Mouse (Mus musculus) forebrain, postnatal 0 days (tissue): ENCODE measurements around the gene Tcf20. TPM values are rescaled to one million over a fixed set of nuclear protein-coding genes. Genes with fewer than 3 reads are reported as not detected.

Source experiments
- ATAC-seq: fragments of 200-750 bp; cut with Nextera tagmentation; 2 replicates; pipeline ENCODE4 v1.8.0; 2017; ENCODE audit warnings: mild to moderate bottlenecking, moderate library complexity
- DNase-seq: peaks from one replicate; pipeline ENCODE4 v3.0.0-alpha.2; 2015
- H3K27ac ChIP-seq: fragments of 300-500 bp; sonication (generic); 2 replicates; pipeline ENCODE4 v1.5.1; 2014; ENCODE audit warnings: low read depth, mild to moderate bottlenecking, antibody characterized with exemption, low read length, moderate library complexity, mixed read lengths
- H3K27me3 ChIP-seq: fragments of 300-500 bp; sonication (generic); 2 replicates; pipeline ENCODE4 v1.6.1; 2014; ENCODE audit warnings: mild to moderate bottlenecking, low read length, mixed read lengths; ENCODE audit not compliant: insufficient read depth
- H3K36me3 ChIP-seq: fragments of 300-500 bp; sonication (generic); 2 replicates; pipeline ENCODE4 v1.6.1; 2014; ENCODE audit warnings: mild to moderate bottlenecking, moderate library complexity; ENCODE audit not compliant: insufficient read depth
- H3K4me1 ChIP-seq: fragments of 300-500 bp; sonication (generic); 2 replicates; pipeline ENCODE4 v1.6.1; 2014; ENCODE audit warnings: antibody characterized with exemption; ENCODE audit not compliant: insufficient read depth
- H3K4me2 ChIP-seq: fragments of 300-500 bp; sonication (generic); 2 replicates; pipeline ENCODE4 v1.6.1; 2014; ENCODE audit warnings: low read depth, mild to moderate bottlenecking, moderate library complexity
- H3K4me3 ChIP-seq: fragments of 300-500 bp; sonication (generic); 2 replicates; pipeline ENCODE4 v1.5.1; 2014; ENCODE audit warnings: low read depth, low read length, mixed read lengths
- H3K9ac ChIP-seq: fragments of 300-500 bp; sonication (generic); 2 replicates; pipeline ENCODE4 v1.6.1; 2014; ENCODE audit warnings: mild to moderate bottlenecking
- H3K9me3 ChIP-seq: fragments of 300-500 bp; sonication (generic); 2 replicates; pipeline ENCODE4 v1.6.1; 2016; ENCODE audit warnings: low read length
- CTCF ChIP-seq: sonication (generic); IDR thresholded peaks from 2 replicates; pipeline ENCODE4 v1.5.1; 2016; ENCODE audit warnings: antibody characterized with exemption, control low read depth, low read depth
- WGBS: fragments of 180-500 bp; shearing (Covaris S2); extraction: QIAGEN DNeasy Blood & Tissue Kit; methylation state at CpG from one replicate; pipeline ENCODE4 v1.1.7; 2014; 5-methylcytosine and 5-hydroxymethylcytosine counted together
- polyA plus RNA-seq: library from polyadenylated mRNA; unstranded; fragments of >200 nt; fragmentation: Nextera tagmentation; extraction: Ambion mirVana; gene quantifications from 2 replicates; pipeline ENCODE4 v1.2.1, GENCODE M21; 2015
- total RNA-seq: library from RNA; depleted of rRNA; stranded (reverse); fragments of >200 nt; gene quantifications from 2 replicates; pipeline ENCODE4 v1.2.3, GENCODE M21; 2014

Tcf20 gene
- total and polyA plus RNA-seq, 2 experiments from 2014 or later: 12.2 to 150 TPM

- Histone ChIP-seq H3K36me3 (no peaks in the 10 kb centered on the region), H3K27me3 (no peaks in the 10 kb centered on the region), H3K4me1 (peaks cover 6% of the 10 kb centered on the region), H3K4me2 (no peak overlapping the region), H3K9ac (no peak overlapping the region), H3K9me3 (no peaks in the 10 kb centered on the region), H3K27ac (no peak overlapping the region), H3K4me3 (no peak overlapping the region)
- WGBS: 58% methylated on average over 5 of the region's 5 CpGs
- TF ChIP-seq CTCF: peak; percentile 95
- peak; percentile 91 for DNase-seq
- peak; percentile 50; the same call in 1 of the 2 replicates for ATAC-seq
Measured at GRCm38 (mm10) chr15:82804708-82805639, 182.7 kb downstream of the Tcf20 start.

GRCm38 (mm10) chr15:82795936-82796440 lies 191.7 kb downstream of the Tcf20 start:
- WGBS: 83% methylated on average over 3 of the region's 3 CpGs
- DNase-seq (no peak), ATAC-seq (no peak)
- Histone ChIP-seq H3K9ac (no peak overlapping the region), H3K4me1 (no peaks in the 10 kb centered on the region), H3K4me3 (no peak overlapping the region), H3K4me2 (no peak overlapping the region), H3K27ac (no peak overlapping the region), H3K36me3 (no peaks in the 10 kb centered on the region), H3K27me3 (no peaks in the 10 kb centered on the region), H3K9me3 (no peaks in the 10 kb centered on the region)
- no peak for TF ChIP-seq CTCF

- Histone ChIP-seq H3K4me1 (no peaks in the 10 kb centered on the region), H3K36me3 (no peaks in the 10 kb centered on the region), H3K27me3 (no peaks in the 10 kb centered on the region), H3K4me2 (no peak within 1 kb of the TSS), H3K9me3 (no peaks in the 10 kb centered on the region), H3K27ac (no peak within 1 kb of the TSS), H3K9ac (no peak within 1 kb of the TSS), H3K4me3 (no peak within 1 kb of the TSS)
- WGBS: 90% methylated on average over 5 of the region's 5 CpGs
- no peak for TF ChIP-seq CTCF
- ATAC-seq (no peak), DNase-seq (no peak)
Measured at GRCm38 (mm10) chr15:82794277-82794676, 193.4 kb downstream of the Tcf20 start, which contains the start of gene Cyp2d26. Gene Cyp2d26, minus strand, starts transcription at chr15:82794294.

- no peak overlapping the region for H3K9ac ChIP-seq
- no peak for ATAC-seq
- H3K4me1 ChIP-seq: no peaks in the 10 kb centered on the region
- no peak for TF ChIP-seq CTCF
- no peak overlapping the region for H3K4me2 ChIP-seq
- H3K9me3 ChIP-seq: no peaks in the 10 kb centered on the region
- no peak overlapping the region for H3K27ac ChIP-seq
- WGBS: 89% methylated on average over 6 of the region's 6 CpGs
- no peaks in the 10 kb centered on the region for H3K27me3 ChIP-seq
- no peaks in the 10 kb centered on the region for H3K36me3 ChIP-seq
- DNase-seq: no peak
- no peak overlapping the region for H3K4me3 ChIP-seq
Measured at GRCm38 (mm10) chr15:82793868-82794267, 193.8 kb downstream of the Tcf20 start.

- Histone ChIP-seq H3K4me1 (no peaks in the 10 kb centered on the region), H3K27ac (no peak overlapping the region), H3K36me3 (no peaks in the 10 kb centered on the region), H3K9me3 (no peaks in the 10 kb centered on the region), H3K27me3 (no peaks in the 10 kb centered on the region), H3K4me2 (no peak overlapping the region), H3K4me3 (no peak overlapping the region), H3K9ac (no peak overlapping the region)
- ATAC-seq (no peak), DNase-seq (no peak)
- WGBS: 83% methylated on average over 1 of the region's 1 CpGs
- no peak for TF ChIP-seq CTCF
Measured at GRCm38 (mm10) chr15:82793454-82793853, 194.2 kb downstream of the Tcf20 start.

- no peaks in the 10 kb centered on the region for H3K36me3 ChIP-seq
- no peak for TF ChIP-seq CTCF
- ATAC-seq: no peak
- no peaks in the 10 kb centered on the region for H3K9me3 ChIP-seq
- H3K27me3 ChIP-seq: no peaks in the 10 kb centered on the region
- H3K27ac ChIP-seq: no peak overlapping the region
- no peak overlapping the region for H3K4me2 ChIP-seq
- H3K9ac ChIP-seq: no peak overlapping the region
- no peak overlapping the region for H3K4me3 ChIP-seq
- no peak for DNase-seq
- 95% methylated on average over 11 of the region's 11 CpGs for WGBS
- no peaks in the 10 kb centered on the region for H3K4me1 ChIP-seq
Measured at GRCm38 (mm10) chr15:82792566-82792965, 195.1 kb downstream of the Tcf20 start.

GRCm38 (mm10) chr15:82784581-82784980 lies 203.1 kb downstream of the Tcf20 start:
- H3K36me3 ChIP-seq: no peaks in the 10 kb centered on the region
- DNase-seq (no peak), ATAC-seq (no peak)
- 88% methylated on average over 1 of the region's 1 CpGs for WGBS
- no peak overlapping the region for H3K4me2 ChIP-seq
- no peaks in the 10 kb centered on the region for H3K27me3 ChIP-seq
- H3K9ac ChIP-seq: no peak overlapping the region
- H3K4me3 ChIP-seq: no peak overlapping the region
- H3K4me1 ChIP-seq: no peaks in the 10 kb centered on the region
- no peak for TF ChIP-seq CTCF
- no peaks in the 10 kb centered on the region for H3K9me3 ChIP-seq
- no peak overlapping the region for H3K27ac ChIP-seq
